Mouse (Mus musculus) heart, postnatal 0 days (tissue): ENCODE measurements around the gene Rora.

ENCODE experiments used
- CTCF ChIP-seq: IDR thresholded peaks from 2 replicates; pipeline ENCODE4 v1.5.1; 2016; ENCODE audit warnings: antibody characterized with exemption, control low read depth, low read depth
- EP300 ChIP-seq: IDR thresholded peaks from 2 replicates; pipeline ENCODE4 v1.6.1; 2016; ENCODE audit warnings: antibody characterized with exemption, low read depth

DNA sequence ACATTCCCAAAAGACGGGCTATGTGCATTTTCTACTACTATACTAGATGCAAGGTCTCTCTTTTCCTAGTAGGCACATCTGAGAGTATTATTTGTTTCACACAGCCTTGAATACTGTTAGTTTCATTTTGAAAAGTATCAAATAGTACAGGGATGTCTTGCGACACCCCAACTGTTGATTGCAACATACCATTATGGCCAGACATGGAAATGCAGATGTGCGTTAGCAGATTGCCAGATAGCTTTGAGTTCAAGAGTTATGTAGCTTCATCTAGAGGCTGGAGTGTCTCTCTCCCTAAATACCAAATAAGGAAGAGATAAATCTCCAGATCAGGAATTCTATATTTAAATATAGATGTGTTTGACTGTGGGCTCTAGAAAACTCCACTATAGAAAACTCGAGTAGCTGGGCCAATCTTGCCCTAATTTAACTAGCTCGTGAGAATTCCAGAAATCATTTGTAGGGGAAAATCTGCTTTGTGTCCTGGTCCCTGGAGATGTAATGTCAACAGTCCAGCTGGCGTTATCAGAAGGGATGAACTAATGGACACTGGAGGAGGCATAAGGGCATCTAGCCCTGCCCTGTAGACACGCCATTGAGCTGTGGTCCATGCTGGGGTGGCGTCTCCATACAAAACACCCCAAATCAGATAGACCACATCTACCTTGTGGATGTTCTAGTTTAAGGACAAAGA is 390.5 kb downstream of the Rora start:
- TF ChIP-seq CTCF (no peak), EP300 (no peak)
